Mouse (Mus musculus) kidney, adult 2 months (tissue): ENCODE results near the gene Pard6b. TPM values are rescaled to one million over a fixed set of nuclear protein-coding genes. Genes with fewer than 3 reads are reported as not detected.

Source experiments
- DNase-seq: peaks from one replicate; pipeline ENCODE4 v3.0.0; 2021
- H3K27ac ChIP-seq: fragments of 200-500 bp; 2 replicates; pipeline ENCODE4 v1.5.1; 2012; ENCODE audit warnings: low read depth, low read length, control low read depth, inconsistent platforms; ENCODE audit not compliant: insufficient read depth
- H3K27me3 ChIP-seq: fragments of 200-500 bp; replicated peaks from 2 replicates; pipeline ENCODE4 v1.6.1; 2012; ENCODE audit warnings: mild to moderate bottlenecking, moderate library complexity, low read length, inconsistent platforms; ENCODE audit not compliant: control insufficient read depth, insufficient read depth
- H3K36me3 ChIP-seq: fragments of 200-500 bp; 2 replicates; pipeline ENCODE4 v1.6.1; 2012; ENCODE audit warnings: mild to moderate bottlenecking, moderate library complexity, low read length, inconsistent platforms; ENCODE audit not compliant: control insufficient read depth, insufficient read depth
- H3K4me1 ChIP-seq: fragments of 200-500 bp; 2 replicates; pipeline ENCODE4 v1.6.1; 2011; ENCODE audit warnings: low read length; ENCODE audit not compliant: control insufficient read depth, insufficient read depth
- H3K4me3 ChIP-seq: fragments of 200-500 bp; 2 replicates; pipeline ENCODE4 v1.5.1; 2011; ENCODE audit warnings: mild to moderate bottlenecking, low read depth, low read length, control low read depth; ENCODE audit not compliant: insufficient read depth
- CTCF ChIP-seq: fragments of 200-500 bp; conservative IDR thresholded peaks from 2 replicates; pipeline ENCODE4 v1.5.1; 2011; ENCODE audit warnings: low read depth, mild to moderate bottlenecking, control low read depth, low read length, moderate library complexity, mixed read lengths; ENCODE audit not compliant: insufficient read depth, insufficient read length
- POLR2A ChIP-seq: fragments of 200-500 bp; IDR thresholded peaks from one replicate; pipeline ENCODE4 v1.6.1; 2011; ENCODE audit warnings: low read depth, low read length, control low read depth
- WGBS: fragments of 180-500 bp; shearing (Covaris S2); methylation state at CpG from one replicate; pipeline ENCODE4 v1.1.7; 2018; 5-methylcytosine and 5-hydroxymethylcytosine counted together
- polyA plus RNA-seq: library from polyadenylated mRNA; depleted of rRNA; stranded (reverse); fragments of >200 nt; gene quantifications from 2 replicates; pipeline ENCODE4 v1.2.3, GENCODE M21; 2012

The Pard6b gene
- polyA plus RNA-seq, 1 experiment: 44.4 TPM

- TF ChIP-seq POLR2A: no peak
- peak; percentile 75 for TF ChIP-seq CTCF
- WGBS: 18% methylated on average over 7 of the region's 7 CpGs
- H3K27ac ChIP-seq: no peak overlapping the region
- peaks cover 3% of the 10 kb centered on the region; the same call in 1 of the 2 replicates for H3K4me1 ChIP-seq
- peak; percentile 68 for DNase-seq
- no peaks in the 10 kb centered on the region for H3K27me3 ChIP-seq
- H3K4me3 ChIP-seq: no peak overlapping the region
- H3K36me3 ChIP-seq: no peaks in the 10 kb centered on the region
Measured at GRCm38 (mm10) chr2:168111902-168112301, 31.1 kb downstream of the Pard6b start.

- Histone ChIP-seq H3K27ac (peak overlapping the region; percentile 60; the same call in 1 of the 2 replicates), H3K4me3 (no peak overlapping the region), H3K27me3 (no peaks in the 10 kb centered on the region), H3K4me1 (peaks cover 3% of the 10 kb centered on the region; the same call in 1 of the 2 replicates), H3K36me3 (no peaks in the 10 kb centered on the region)
- DNase-seq: peak; percentile 68
- TF ChIP-seq POLR2A (no peak), CTCF (no peak)
- WGBS: 68% methylated on average over 9 of the region's 9 CpGs
Measured at GRCm38 (mm10) chr2:168113263-168113662, 32.5 kb downstream of the Pard6b start.

- Histone ChIP-seq H3K4me1 (peaks cover 3% of the 10 kb centered on the region; the same call in 1 of the 2 replicates), H3K36me3 (no peaks in the 10 kb centered on the region), H3K27me3 (no peaks in the 10 kb centered on the region), H3K4me3 (no peak overlapping the region), H3K27ac (peak overlapping the region; percentile 60; the same call in 1 of the 2 replicates)
- TF ChIP-seq POLR2A (no peak), CTCF (no peak)
- 77% methylated on average over 5 of the region's 5 CpGs for WGBS
- DNase-seq: no peak
Measured at GRCm38 (mm10) chr2:168113692-168114091, 32.9 kb downstream of the Pard6b start.

GRCm38 (mm10) chr2:168114699-168115350, 34.0 kb downstream of the Pard6b start:
- WGBS: 30% methylated on average over 17 of the region's 17 CpGs
- peak; percentile 57 for TF ChIP-seq CTCF
- no peak for TF ChIP-seq POLR2A
- Histone ChIP-seq H3K4me1 (peaks cover 3% of the 10 kb centered on the region; the same call in 1 of the 2 replicates), H3K27me3 (no peaks in the 10 kb centered on the region), H3K36me3 (no peaks in the 10 kb centered on the region), H3K27ac (peak overlapping the region; percentile 51; the same call in 1 of the 2 replicates), H3K4me3 (no peak overlapping the region)
- DNase-seq: peak; percentile 93

GRCm38 (mm10) chr2:168115826-168116225, 35.0 kb downstream of the Pard6b start:
- H3K36me3 ChIP-seq: no peaks in the 10 kb centered on the region
- H3K4me3 ChIP-seq: no peak overlapping the region
- TF ChIP-seq CTCF (no peak), POLR2A (no peak)
- H3K27ac ChIP-seq: no peak overlapping the region
- no peaks in the 10 kb centered on the region for H3K27me3 ChIP-seq
- peaks cover 3% of the 10 kb centered on the region; the same call in 1 of the 2 replicates for H3K4me1 ChIP-seq
- WGBS: 92% methylated on average over 3 of the region's 3 CpGs
- no peak for DNase-seq

GRCm38 (mm10) chr2:168117147-168117546, 36.3 kb downstream of the Pard6b start:
- Histone ChIP-seq H3K4me3 (peak overlapping the region; percentile 45), H3K36me3 (no peaks in the 10 kb centered on the region), H3K27me3 (no peaks in the 10 kb centered on the region), H3K4me1 (peaks cover 3% of the 10 kb centered on the region; the same call in 1 of the 2 replicates), H3K27ac (no peak overlapping the region)
- 1% methylated on average over 37 of the region's 37 CpGs for WGBS
- DNase-seq: peak; percentile 76
- TF ChIP-seq POLR2A (no peak), CTCF (peak; percentile 81)

- WGBS: 4% methylated on average over 13 of the region's 13 CpGs
Measured at GRCm38 (mm10) chr2:168117553-168117952, 36.7 kb downstream of the Pard6b start.

More at GRCm38 (mm10) chr2:168117553-168117952, 36.7 kb downstream of the Pard6b start:
- Histone ChIP-seq H3K4me1 (peaks cover 3% of the 10 kb centered on the region; the same call in 1 of the 2 replicates), H3K4me3 (peak overlapping the region; percentile 45), H3K36me3 (no peaks in the 10 kb centered on the region), H3K27ac (no peak overlapping the region), H3K27me3 (no peaks in the 10 kb centered on the region)
- TF ChIP-seq POLR2A: no peak
- no peak for DNase-seq
